Mouse (Mus musculus): ENCODE data around the gene Ifna9. TPM values are rescaled to one million over a fixed set of nuclear protein-coding genes. Genes with fewer than 3 reads are reported as not detected.
"Not testable (repeated sequence)": the region's sequence is repeated elsewhere in the genome, so short reads cannot be mapped to it uniquely, and the experiment has no call there.

Ifna9 gene
- not detected in 2 replicates for total RNA-seq (2014; rRNA removed)
- not detected in 2 replicates for polyA plus RNA-seq (2015; fragmentation: Nextera tagmentation; extraction: Ambion mirVana)

- no peak for TF ChIP-seq CTCF (IDR thresholded peaks at IDR 0.05; ENCODE audit: low read depth)
- WGBS: 96% methylated on average over 1 of the region's 1 CpGs
- Histone ChIP-seq H3K36me3 (ENCODE audit: insufficient read depth, low read length) (no peaks in the 10 kb centered on the region), H3K27me3 (ENCODE audit: insufficient read depth, low read length) (no peaks in the 10 kb centered on the region), H3K27ac (no peak within 1 kb of the TSS), H3K9me3 (ENCODE audit: low read length) (no peaks in the 10 kb centered on the region), H3K4me1 (ENCODE audit: insufficient read depth, low read length) (no peaks in the 10 kb centered on the region), H3K9ac (replicated peaks; ENCODE audit: low read length) (no peak within 1 kb of the TSS), H3K4me2 (ENCODE audit: low read depth, low read length) (no peak within 1 kb of the TSS), H3K4me3 (ENCODE audit: low read length) (no peak within 1 kb of the TSS)
- ATAC-seq (no peak), DNase-seq (ENCODE audit: low spot score) (no peak)
These were observed at the start of gene Ifna9 for GRCm38 (mm10) chr4:88592285-88592684. Gene Ifna9 (minus strand): TSS chr4:88592385.

GRCm38 (mm10) chr4:88641077-88641831, 49.1 kb upstream of the Ifna9 start:
- 18% methylated on average over 11 of the region's 11 CpGs for WGBS
- DNase-seq (ENCODE audit: low spot score) (peak; percentile 97), ATAC-seq (peak; percentile 98)
- H3K9ac ChIP-seq (replicated peaks; ENCODE audit: low read length): no peak overlapping the region
- H3K27me3 ChIP-seq (ENCODE audit: insufficient read depth, low read length): no peaks in the 10 kb centered on the region
- no peaks in the 10 kb centered on the region for H3K4me1 ChIP-seq (ENCODE audit: insufficient read depth, low read length)
- peak overlapping the region; percentile 53 for H3K4me2 ChIP-seq (ENCODE audit: low read depth, low read length)
- no peak overlapping the region for H3K27ac ChIP-seq
- H3K4me3 ChIP-seq (ENCODE audit: low read length): peak overlapping the region; percentile 33
- H3K36me3 ChIP-seq (ENCODE audit: insufficient read depth, low read length): no peaks in the 10 kb centered on the region
- H3K9me3 ChIP-seq (ENCODE audit: low read length): no peaks in the 10 kb centered on the region
- TF ChIP-seq CTCF (IDR thresholded peaks at IDR 0.05; ENCODE audit: low read depth): peak; percentile 90

GRCm38 (mm10) chr4:88640704-88641076, 48.5 kb upstream of the Ifna9 start:
- 49% methylated on average over 8 of the region's 8 CpGs for WGBS
- DNase-seq (ENCODE audit: low spot score): no peak

DNA sequence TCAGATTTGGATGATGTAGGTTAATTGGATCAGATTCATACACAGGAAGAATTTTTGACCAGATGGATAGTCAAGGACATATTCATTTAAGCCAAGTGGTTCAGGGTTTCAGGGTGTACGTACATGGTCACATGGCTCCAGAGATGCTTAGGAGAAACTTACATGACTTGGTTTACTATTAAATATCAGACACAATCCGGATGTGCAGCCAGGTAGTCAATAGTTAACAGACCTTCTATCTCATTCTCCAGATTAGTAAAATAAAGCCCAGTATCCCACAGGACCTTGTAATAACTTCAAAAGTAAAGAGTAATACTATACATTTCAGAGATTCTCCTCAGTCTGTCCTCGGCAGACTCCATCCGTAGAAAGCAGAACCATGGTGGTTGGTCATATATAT, 42.1 kb upstream of the Ifna9 start, which contains the start of gene C87499:
C87499 (minus strand) TSS at position 101 of the 400 bp plus-strand sequence.
- no peak for ATAC-seq
- WGBS: 89% methylated on average over 4 of the region's 4 CpGs
- Histone ChIP-seq H3K27me3 (ENCODE audit: insufficient read depth, low read length) (no peaks in the 10 kb centered on the region), H3K4me1 (ENCODE audit: insufficient read depth, low read length) (no peaks in the 10 kb centered on the region), H3K4me3 (ENCODE audit: low read length) (no peak within 1 kb of the TSS), H3K4me2 (ENCODE audit: low read depth, low read length) (no peak within 1 kb of the TSS), H3K27ac (no peak within 1 kb of the TSS), H3K9ac (replicated peaks; ENCODE audit: low read length) (no peak within 1 kb of the TSS), H3K36me3 (ENCODE audit: insufficient read depth, low read length) (no peaks in the 10 kb centered on the region), H3K9me3 (ENCODE audit: low read length) (no peaks in the 10 kb centered on the region)
- no peak for TF ChIP-seq CTCF (IDR thresholded peaks at IDR 0.05; ENCODE audit: low read depth)
- no peak for DNase-seq (ENCODE audit: low spot score)

More at GRCm38 (mm10) chr4:88640704-88641076, 48.5 kb upstream of the Ifna9 start:
- ATAC-seq: no peak
- no peak for TF ChIP-seq CTCF (IDR thresholded peaks at IDR 0.05; ENCODE audit: low read depth)
- H3K27ac ChIP-seq: no peak overlapping the region
- H3K36me3 ChIP-seq (ENCODE audit: insufficient read depth, low read length): no peaks in the 10 kb centered on the region
- H3K4me1 ChIP-seq (ENCODE audit: insufficient read depth, low read length): no peaks in the 10 kb centered on the region
- H3K9me3 ChIP-seq (ENCODE audit: low read length): no peaks in the 10 kb centered on the region
- peak overlapping the region; percentile 33 for H3K4me3 ChIP-seq (ENCODE audit: low read length)
- H3K27me3 ChIP-seq (ENCODE audit: insufficient read depth, low read length): no peaks in the 10 kb centered on the region
- H3K4me2 ChIP-seq (ENCODE audit: low read depth, low read length): peak overlapping the region; percentile 53
- H3K9ac ChIP-seq (replicated peaks; ENCODE audit: low read length): no peak overlapping the region

GRCm38 (mm10) chr4:88603276-88603675, 11.1 kb upstream of the Ifna9 start, which contains the start of gene Ifna12:
Gene Ifna12 (minus strand): TSS chr4:88603376.
- TF ChIP-seq CTCF (IDR thresholded peaks at IDR 0.05; ENCODE audit: low read depth): no peak
- no peaks in the 10 kb centered on the region for H3K4me1 ChIP-seq (ENCODE audit: insufficient read depth, low read length)
- H3K9me3 ChIP-seq (ENCODE audit: low read length): no peaks in the 10 kb centered on the region
- ATAC-seq (no peak), DNase-seq (ENCODE audit: low spot score) (no peak)
- H3K36me3 ChIP-seq (ENCODE audit: insufficient read depth, low read length): no peaks in the 10 kb centered on the region
- no peak within 1 kb of the TSS for H3K9ac ChIP-seq (replicated peaks; ENCODE audit: low read length)
- H3K27me3 ChIP-seq (ENCODE audit: insufficient read depth, low read length): no peaks in the 10 kb centered on the region
- no peak within 1 kb of the TSS for H3K4me2 ChIP-seq (ENCODE audit: low read depth, low read length)
- H3K4me3 ChIP-seq (ENCODE audit: low read length): no peak within 1 kb of the TSS
- H3K27ac ChIP-seq: no peak within 1 kb of the TSS

GRCm38 (mm10) chr4:88571698-88572097, 20.5 kb downstream of the Ifna9 start, which contains the start of gene Ifna14:
Gene Ifna14 (minus strand): TSS chr4:88571798.
- no peak for TF ChIP-seq CTCF (IDR thresholded peaks at IDR 0.05; ENCODE audit: low read depth)
- no peak for DNase-seq (ENCODE audit: low spot score)

GRCm38 (mm10) chr4:88561791-88562190, 30.4 kb downstream of the Ifna9 start:
- Histone ChIP-seq H3K27ac (no peak overlapping the region), H3K4me1 (ENCODE audit: insufficient read depth, low read length) (no peaks in the 10 kb centered on the region), H3K27me3 (ENCODE audit: insufficient read depth, low read length) (no peaks in the 10 kb centered on the region), H3K9me3 (ENCODE audit: low read length) (no peaks in the 10 kb centered on the region), H3K9ac (replicated peaks; ENCODE audit: low read length) (no peak overlapping the region), H3K4me2 (ENCODE audit: low read depth, low read length) (no peak overlapping the region), H3K36me3 (ENCODE audit: insufficient read depth, low read length) (no peaks in the 10 kb centered on the region), H3K4me3 (ENCODE audit: low read length) (no peak overlapping the region)
- ATAC-seq: no peak
- TF ChIP-seq CTCF (IDR thresholded peaks at IDR 0.05; ENCODE audit: low read depth): no peak
- DNase-seq (ENCODE audit: low spot score): no peak
- WGBS: 79% methylated on average over 1 of the region's 1 CpGs

More at GRCm38 (mm10) chr4:88571698-88572097, 20.5 kb downstream of the Ifna9 start, which contains the start of gene Ifna14:
- H3K4me1 ChIP-seq (ENCODE audit: insufficient read depth, low read length): no peaks in the 10 kb centered on the region
- no peaks in the 10 kb centered on the region for H3K9me3 ChIP-seq (ENCODE audit: low read length)
- H3K4me3 ChIP-seq (ENCODE audit: low read length): no peak within 1 kb of the TSS
- no peak within 1 kb of the TSS for H3K4me2 ChIP-seq (ENCODE audit: low read depth, low read length)
- no peak for ATAC-seq
- 88% methylated on average over 1 of the region's 1 CpGs for WGBS
- H3K9ac ChIP-seq (replicated peaks; ENCODE audit: low read length): no peak within 1 kb of the TSS
- H3K36me3 ChIP-seq (ENCODE audit: insufficient read depth, low read length): no peaks in the 10 kb centered on the region
- no peak within 1 kb of the TSS for H3K27ac ChIP-seq
- H3K27me3 ChIP-seq (ENCODE audit: insufficient read depth, low read length): no peaks in the 10 kb centered on the region

GRCm38 (mm10) chr4:88558145-88558544, 34.0 kb downstream of the Ifna9 start, which contains the start of gene Ifna15:
Gene Ifna15 (minus strand): TSS chr4:88558245.
- H3K4me1 ChIP-seq (ENCODE audit: insufficient read depth, low read length); ATAC-seq; H3K4me2 ChIP-seq (ENCODE audit: low read depth, low read length); H3K36me3 ChIP-seq (ENCODE audit: insufficient read depth, low read length); H3K4me3 ChIP-seq (ENCODE audit: low read length); H3K9ac ChIP-seq (replicated peaks; ENCODE audit: low read length); H3K27ac ChIP-seq; H3K27me3 ChIP-seq (ENCODE audit: insufficient read depth, low read length); H3K9me3 ChIP-seq (ENCODE audit: low read length); DNase-seq (ENCODE audit: low spot score): not testable (repeated sequence)

Measured in hindbrain, postnatal 0 days (tissue).